In genomic region chr5:122318100-122318499, GRCm38 (mm10) we compare ENCODE assay signal across 9 mouse cellular contexts. TPM values are rescaled to one million over a fixed set of nuclear protein-coding genes. Genes with fewer than 3 reads are reported as not detected.
DNase-seq lines count a peak whose midpoint lies in the region; ATAC-seq and TF ChIP-seq lines count a peak whose summit lies in the region.
"Had no signal": no experiment of that assay in that cellular context is flagged by ENCODE, and none has a peak within 500 bp of the region (broad histone marks: within the 10 kb centered on the region; RNA-seq: fewer than 3 reads in every experiment).

No protein-coding gene starts in this region.

- no peaks in the 10 kb centered on the region for H3K4me1 ChIP-seq in intestine, postnatal 0 days (replicated peaks; ENCODE audit: control insufficient read depth, insufficient read depth, low read length)
- H3K4me1 ChIP-seq in spleen, adult 2 months (ENCODE audit: control insufficient read depth, insufficient read depth, insufficient read length): peaks cover 28% of the 10 kb centered on the region; the same call in 1 of the 2 replicates
- no peaks in the 10 kb centered on the region for H3K4me1 ChIP-seq in forebrain, embryonic 11.5 days (replicated peaks; ENCODE audit: control insufficient read depth, insufficient read depth, low read length)
- H3K4me1 ChIP-seq in neural tube, embryonic 15.5 days: peaks cover 8% of the 10 kb centered on the region; the same call in 1 of the 2 replicates
- H3K4me1 ChIP-seq: neural tube, embryonic 12.5 days had no signal

- intact Hi-C loops in left cerebral cortex, adult 2 months (cut with DNase I): no loop called here
- intact Hi-C loops in left cerebral cortex, postnatal 36 days (cut with DNase I): loop anchor here (5.0 kb wide), 1 partner anchor 36 kb away; the partner anchor contains the start of gene Pptc7
- intact Hi-C loops in left cerebral cortex, postnatal 4 days (cut with DNase I): no loop called here

- TF ChIP-seq CTCF in left cerebral cortex, adult 2 months (IDR thresholded peaks at IDR 0.05): peak; percentile 45
- TF ChIP-seq CTCF in intestine, postnatal 0 days (IDR thresholded peaks at IDR 0.05; ENCODE audit: low read depth): peak; percentile 74
- TF ChIP-seq CTCF in spleen, adult 2 months (IDR thresholded peaks at IDR 0.05; ENCODE audit: extremely low read depth, insufficient read depth, insufficient read length, insufficient replicate concordance): peak; percentile 54; the same call in 1 of the 2 replicates

- H3K27me3 ChIP-seq in intestine, postnatal 0 days (replicated peaks; ENCODE audit: control insufficient read depth, insufficient read depth, low read length): no peaks in the 10 kb centered on the region
- H3K27me3 ChIP-seq in spleen, adult 2 months (ENCODE audit: control insufficient read depth, insufficient read depth, low read length): no peaks in the 10 kb centered on the region
- H3K27me3 ChIP-seq in forebrain, embryonic 11.5 days (ENCODE audit: control insufficient read depth, insufficient read depth, low read length): no peaks in the 10 kb centered on the region
- H3K27me3 ChIP-seq in neural tube, embryonic 15.5 days (replicated peaks): no peaks in the 10 kb centered on the region
- H3K27me3 ChIP-seq: neural tube, embryonic 12.5 days had no signal

- no peak overlapping the region for H3K4me2 ChIP-seq in intestine, postnatal 0 days (replicated peaks; ENCODE audit: low read depth)
- H3K4me2 ChIP-seq in forebrain, embryonic 11.5 days (ENCODE audit: low read depth, low read length, severe bottlenecking): no peak overlapping the region
- no peak overlapping the region for H3K4me2 ChIP-seq in neural tube, embryonic 15.5 days
- H3K4me2 ChIP-seq: neural tube, embryonic 12.5 days had no signal

- no peak overlapping the region for H3K9ac ChIP-seq in intestine, postnatal 0 days (ENCODE audit: low read depth, low read length)
- no peak overlapping the region for H3K9ac ChIP-seq in forebrain, embryonic 11.5 days (ENCODE audit: low read length)
- no peak overlapping the region for H3K9ac ChIP-seq in neural tube, embryonic 15.5 days (replicated peaks)
- H3K9ac ChIP-seq: neural tube, embryonic 12.5 days had no signal

- no peak for DNase-seq in left cerebral cortex, adult 2 months (ENCODE audit: extremely low spot score in 1 of 2, low spot score in 2 of 2)
- DNase-seq in left cerebral cortex, postnatal 36 days (ENCODE audit: low spot score in 2 of 2): no peak
- peak; percentile 72 to 75 for DNase-seq in spleen, adult 2 months (ENCODE audit: low read depth in 1 of 2, low spot score in 2 of 2)
- no peak for DNase-seq in left cerebral cortex, postnatal 4 days
- DNase-seq in forebrain, embryonic 11.5 days (ENCODE audit: low spot score): no peak

- H3K27ac ChIP-seq in left cerebral cortex, adult 2 months: no peak overlapping the region
- no peak overlapping the region for H3K27ac ChIP-seq in intestine, postnatal 0 days (ENCODE audit: low read depth, low read length)
- H3K27ac ChIP-seq in spleen, adult 2 months (ENCODE audit: insufficient read depth, low read length): no peak overlapping the region
- no peak overlapping the region for H3K27ac ChIP-seq in forebrain, embryonic 11.5 days (ENCODE audit: low read depth, low read length)
- H3K27ac ChIP-seq in neural tube, embryonic 15.5 days (replicated peaks): no peak overlapping the region
- H3K27ac ChIP-seq: neural tube, embryonic 12.5 days had no signal

- ATAC-seq in activated CD4-positive, CD25-positive, alpha-beta regulatory T cell, adult 4 months: peak; percentile 77
- no peak for ATAC-seq in intestine, postnatal 0 days
- no peak for ATAC-seq in forebrain, embryonic 11.5 days (replicated peaks; ENCODE audit: low FRiP score)
- no peak for ATAC-seq in neural tube, embryonic 15.5 days (ENCODE audit: low FRiP score)

- TF ChIP-seq POLR2A in spleen, adult 2 months (IDR thresholded peaks at IDR 0.05; ENCODE audit: low read depth, low read length): no peak

- H3K9me3 ChIP-seq in intestine, postnatal 0 days (ENCODE audit: control insufficient read depth): no peaks in the 10 kb centered on the region
- H3K9me3 ChIP-seq in forebrain, embryonic 11.5 days (ENCODE audit: control insufficient read depth, low read length): no peaks in the 10 kb centered on the region
- no peaks in the 10 kb centered on the region for H3K9me3 ChIP-seq in neural tube, embryonic 15.5 days (replicated peaks)
- H3K9me3 ChIP-seq: neural tube, embryonic 12.5 days had no signal

- 60% methylated on average over 3 of the region's 3 CpGs for WGBS in intestine, postnatal 0 days
- WGBS in spleen, adult 2 months: 25% methylated on average over 3 of the region's 3 CpGs
- WGBS in forebrain, embryonic 11.5 days: 71% methylated on average over 3 of the region's 3 CpGs
- 83% methylated on average over 3 of the region's 3 CpGs for WGBS in neural tube, embryonic 15.5 days

- H3K4me3 ChIP-seq in left cerebral cortex, adult 2 months: no peak overlapping the region
- H3K4me3 ChIP-seq in intestine, postnatal 0 days (ENCODE audit: low read depth, low read length): no peak overlapping the region
- no peak overlapping the region for H3K4me3 ChIP-seq in spleen, adult 2 months (ENCODE audit: extremely low read depth, insufficient read depth, insufficient read length)
- no peak overlapping the region for H3K4me3 ChIP-seq in forebrain, embryonic 11.5 days (ENCODE audit: low read depth, low read length)
- H3K4me3 ChIP-seq in neural tube, embryonic 15.5 days (replicated peaks): no peak overlapping the region
- H3K4me3 ChIP-seq: neural tube, embryonic 12.5 days had no signal

- peaks cover 63% of the 10 kb centered on the region for H3K36me3 ChIP-seq in intestine, postnatal 0 days (ENCODE audit: control insufficient read depth, insufficient read depth)
- H3K36me3 ChIP-seq in spleen, adult 2 months (ENCODE audit: control insufficient read depth, insufficient read depth, low read length): peaks cover 31% of the 10 kb centered on the region
- H3K36me3 ChIP-seq in forebrain, embryonic 11.5 days (ENCODE audit: control insufficient read depth, insufficient read depth, low read length): peaks cover 2% of the 10 kb centered on the region; the same call in 1 of the 2 replicates
- peaks cover 31% of the 10 kb centered on the region for H3K36me3 ChIP-seq in neural tube, embryonic 15.5 days

RNA-seq across cellular contexts. Expression of gene Pptc7, which starts 33.9 kb away (rescaled TPM):
- 10 to 100 TPM; 41.2 to 42.5 TPM for total RNA-seq in left cerebral cortex, adult 2 months (2021)
- 10 to 100 TPM; 39.1 to 42.7 TPM for total RNA-seq in left cerebral cortex, postnatal 36 days (2021)
- 10 to 100 TPM; 13.5 to 14.8 TPM for polyA plus RNA-seq in activated CD4-positive, CD25-positive, alpha-beta regulatory T cell, adult 4 months (2017; shearing (Covaris generic))
- polyA plus RNA-seq in intestine, postnatal 0 days (2015; fragmentation: Nextera tagmentation; extraction: Ambion mirVana): 13.0 and 13.6 TPM in 2 replicates
- 18.8 and 24.5 TPM in 2 replicates for polyA plus RNA-seq in spleen, adult 2 months (2012; rRNA removed)
- total RNA-seq in left cerebral cortex, postnatal 4 days (2021): 10 to 100 TPM; 17.1 to 18.5 TPM
- polyA plus RNA-seq in forebrain, embryonic 11.5 days (2014; fragmentation: Nextera tagmentation; extraction: Ambion mirVana): 9.1 and 9.8 TPM in 2 replicates
- polyA plus RNA-seq in neural tube, embryonic 15.5 days (2015; fragmentation: Nextera tagmentation; extraction: Ambion mirVana): 8.7 and 9.3 TPM in 2 replicates

RNA-seq across cellular contexts. Expression of gene Rad9b, which starts 35.9 kb away (rescaled TPM):
- 1 to 10 TPM; 3.1 to 4.0 TPM for total RNA-seq in left cerebral cortex, adult 2 months (2021)
- total RNA-seq in left cerebral cortex, postnatal 36 days (2021): 1 to 10 TPM; 2.8 to 4.6 TPM
- polyA plus RNA-seq in activated CD4-positive, CD25-positive, alpha-beta regulatory T cell, adult 4 months (2017; shearing (Covaris generic)): 10 to 100 TPM in 1 of 2 experiments, 1 to 10 TPM in 1; 6.6 to 14.1 TPM
- polyA plus RNA-seq in intestine, postnatal 0 days (2015; fragmentation: Nextera tagmentation; extraction: Ambion mirVana): 4.6 and 4.9 TPM in 2 replicates
- polyA plus RNA-seq in spleen, adult 2 months (2012; rRNA removed): 3.8 and 4.5 TPM in 2 replicates
- total RNA-seq in left cerebral cortex, postnatal 4 days (2021): 1 to 10 TPM; 6.1 to 6.8 TPM
- polyA plus RNA-seq in forebrain, embryonic 11.5 days (2014; fragmentation: Nextera tagmentation; extraction: Ambion mirVana): 9.8 and 12.6 TPM in 2 replicates
- polyA plus RNA-seq in neural tube, embryonic 15.5 days (2015; fragmentation: Nextera tagmentation; extraction: Ambion mirVana): 19.1 and 22.1 TPM in 2 replicates

RNA-seq across cellular contexts. Expression of gene Vps29, which starts 36.1 kb away (rescaled TPM):
- total RNA-seq in left cerebral cortex, adult 2 months (2021): 100 to 1,000 TPM; 180 to 190 TPM
- total RNA-seq in left cerebral cortex, postnatal 36 days (2021): 100 to 1,000 TPM; 185 to 191 TPM
- 100 to 1,000 TPM; 248 to 259 TPM for polyA plus RNA-seq in activated CD4-positive, CD25-positive, alpha-beta regulatory T cell, adult 4 months (2017; shearing (Covaris generic))
- 333 and 338 TPM in 2 replicates for polyA plus RNA-seq in intestine, postnatal 0 days (2015; fragmentation: Nextera tagmentation; extraction: Ambion mirVana)
- polyA plus RNA-seq in spleen, adult 2 months (2012; rRNA removed): 19.5 and 21.9 TPM in 2 replicates
- total RNA-seq in left cerebral cortex, postnatal 4 days (2021): 100 to 1,000 TPM; 202 to 208 TPM
- 174 and 181 TPM in 2 replicates for polyA plus RNA-seq in forebrain, embryonic 11.5 days (2014; fragmentation: Nextera tagmentation; extraction: Ambion mirVana)
- 309 and 343 TPM in 2 replicates for polyA plus RNA-seq in neural tube, embryonic 15.5 days (2015; fragmentation: Nextera tagmentation; extraction: Ambion mirVana)

RNA-seq across cellular contexts. Expression of gene Gpn3, which starts 53.6 kb away (rescaled TPM):
- total RNA-seq in left cerebral cortex, adult 2 months (2021): 10 to 100 TPM; 24.9 to 27.5 TPM
- 10 to 100 TPM; 24.4 to 25.7 TPM for total RNA-seq in left cerebral cortex, postnatal 36 days (2021)
- polyA plus RNA-seq in activated CD4-positive, CD25-positive, alpha-beta regulatory T cell, adult 4 months (2017; shearing (Covaris generic)): 10 to 100 TPM; 46.7 to 63.3 TPM
- 34.1 and 37.3 TPM in 2 replicates for polyA plus RNA-seq in intestine, postnatal 0 days (2015; fragmentation: Nextera tagmentation; extraction: Ambion mirVana)
- 55.5 and 75.5 TPM in 2 replicates for polyA plus RNA-seq in spleen, adult 2 months (2012; rRNA removed)
- total RNA-seq in left cerebral cortex, postnatal 4 days (2021): 10 to 100 TPM; 19.9 to 20.6 TPM
- 65.0 and 77.7 TPM in 2 replicates for polyA plus RNA-seq in forebrain, embryonic 11.5 days (2014; fragmentation: Nextera tagmentation; extraction: Ambion mirVana)
- 45.7 and 51.5 TPM in 2 replicates for polyA plus RNA-seq in neural tube, embryonic 15.5 days (2015; fragmentation: Nextera tagmentation; extraction: Ambion mirVana)

RNA-seq across cellular contexts. Expression of gene Tctn1, which starts 53.8 kb away (rescaled TPM):
- total RNA-seq in left cerebral cortex, adult 2 months (2021): 10 to 100 TPM; 13.5 to 13.7 TPM
- 10 to 100 TPM; 12.2 to 14.5 TPM for total RNA-seq in left cerebral cortex, postnatal 36 days (2021)
- under 1 TPM; 0.75 to 0.96 TPM for polyA plus RNA-seq in activated CD4-positive, CD25-positive, alpha-beta regulatory T cell, adult 4 months (2017; shearing (Covaris generic))
- 1.6 and 1.9 TPM in 2 replicates for polyA plus RNA-seq in intestine, postnatal 0 days (2015; fragmentation: Nextera tagmentation; extraction: Ambion mirVana)
- polyA plus RNA-seq in spleen, adult 2 months (2012; rRNA removed): 22.1 and 25.3 TPM in 2 replicates
- total RNA-seq in left cerebral cortex, postnatal 4 days (2021): 10 to 100 TPM; 16.4 to 17.8 TPM
- polyA plus RNA-seq in forebrain, embryonic 11.5 days (2014; fragmentation: Nextera tagmentation; extraction: Ambion mirVana): 5.2 and 7.5 TPM in 2 replicates
- 5.8 and 6.0 TPM in 2 replicates for polyA plus RNA-seq in neural tube, embryonic 15.5 days (2015; fragmentation: Nextera tagmentation; extraction: Ambion mirVana)

Comparison
In these comparisons a context has a peak if more than half of its experiments do, and no peak if none do; other contexts are left out.
1. DNase-seq: peak in spleen, adult 2 months (2 of 2); none in left cerebral cortex, adult 2 months (0 of 2), left cerebral cortex, postnatal 36 days (0 of 2), left cerebral cortex, postnatal 4 days (single experiment) and forebrain, embryonic 11.5 days (single experiment).
2. Peak in every context shown above with its lines, with median percentiles within 50 percentile points of each other: CTCF ChIP-seq.